Mouse (Mus musculus): ENCODE measurements at regions not wholly inside any gene's neighbourhood (a gene's known extent, or its start where the extent isn't known, plus 50 kb on each side); places are given as distances from the start of the nearest gene placed in this dataset.

- TF ChIP-seq E2F4 (IDR thresholded peaks at IDR 0.05; ENCODE audit: insufficient read depth) (no peak), SRF (IDR thresholded peaks at IDR 0.05; ENCODE audit: control insufficient read depth, insufficient read length, low read depth) (no peak), POLR2A (IDR thresholded peaks at IDR 0.05; ENCODE audit: insufficient read length, low read depth) (no peak), MAX (IDR thresholded peaks at IDR 0.05; ENCODE audit: low read depth) (no peak), CEBPB (IDR thresholded peaks at IDR 0.05; ENCODE audit: insufficient read depth, poor library complexity, severe bottlenecking) (no peak), TCF3 (IDR thresholded peaks at IDR 0.05; ENCODE audit: insufficient read length, low read depth) (no peak), TCF12 (IDR thresholded peaks at IDR 0.05; ENCODE audit: insufficient read depth, poor library complexity, severe bottlenecking) (no peak), POLR2AphosphoS2 (IDR thresholded peaks at IDR 0.05; ENCODE audit: insufficient read length, low read depth) (no peak), REST (IDR thresholded peaks at IDR 0.05; ENCODE audit: insufficient read depth, insufficient read length) (no peak), MYOD1 (IDR thresholded peaks at IDR 0.05; ENCODE audit: control insufficient read depth in 1 of 3, insufficient read length in 2 of 3, low read depth in 2 of 3) (no peak), MYOG (IDR thresholded peaks at IDR 0.05; ENCODE audit: control insufficient read depth in 1 of 3, insufficient read depth in 1 of 3, insufficient read length in 2 of 3, low read depth in 2 of 3) (no peak)
Measured at GRCm38 (mm10) chr14:48942882-48943281, 123.0 kb upstream of the Ap5m1 start.
